Mouse (Mus musculus): ENCODE measurements around the gene Aqp2. TPM values are rescaled to one million over a fixed set of nuclear protein-coding genes. Genes with fewer than 3 reads are reported as not detected.
A peak's percentile ranks its signal among the peaks of the same experiment; 100 is the strongest.

The Aqp2 gene
- polyA plus RNA-seq, 1 experiment: 0.47 TPM

GRCm38 (mm10) chr15:99596056-99596687 is 17.3 kb downstream of the Aqp2 start:
- Histone ChIP-seq H3K27me3 (ENCODE audit: control insufficient read depth, insufficient read depth, low read length) (peaks cover 5% of the 10 kb centered on the region), H3K4me3 (ENCODE audit: control insufficient read depth, insufficient read depth, low read length) (no peak overlapping the region), H3K36me3 (ENCODE audit: control insufficient read depth, insufficient read depth, low read length) (no peaks in the 10 kb centered on the region), H3K4me1 (replicated peaks; ENCODE audit: control insufficient read depth, insufficient read depth, low read length) (no peaks in the 10 kb centered on the region), H3K27ac (ENCODE audit: control insufficient read depth, insufficient read depth, low read length) (no peak overlapping the region)
- TF ChIP-seq POLR2A (IDR thresholded peaks at IDR 0.05; ENCODE audit: control insufficient read depth, extremely low read depth, insufficient read depth, low read length, poor library complexity) (no peak), CTCF (IDR thresholded peaks at IDR 0.05; ENCODE audit: borderline replicate concordance, control insufficient read depth, extremely low read depth, insufficient read depth, low read length, poor library complexity) (peak; percentile 97)
- WGBS: under 1% methylated on average over 7 of the region's 7 CpGs
- peak; percentile 65 for DNase-seq

DNA sequence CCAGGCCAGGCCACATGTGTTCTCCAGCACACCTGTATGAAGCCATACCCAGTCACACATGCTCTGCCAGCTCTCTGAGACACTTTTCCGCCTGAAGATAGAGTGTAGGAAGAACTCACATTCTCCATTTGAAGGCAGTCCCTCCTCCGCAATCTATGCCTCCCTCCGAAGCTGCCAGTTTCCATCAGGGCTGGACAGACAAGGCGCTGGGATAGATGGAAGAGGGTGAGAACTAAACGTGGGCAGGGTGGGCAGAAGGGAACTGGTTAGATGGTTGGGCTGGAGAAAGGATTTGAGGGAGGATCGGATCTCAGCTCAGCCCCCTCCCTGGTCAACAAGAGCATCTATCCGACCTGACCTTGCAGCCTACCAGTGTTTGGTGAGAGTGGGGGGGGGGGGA is 18.0 kb downstream of the Aqp2 start:
- no peak overlapping the region for H3K4me3 ChIP-seq (ENCODE audit: control insufficient read depth, insufficient read depth, low read length)
- H3K4me1 ChIP-seq (replicated peaks; ENCODE audit: control insufficient read depth, insufficient read depth, low read length): no peaks in the 10 kb centered on the region
- 65% methylated on average over 7 of the region's 7 CpGs for WGBS
- no peak overlapping the region for H3K27ac ChIP-seq (ENCODE audit: control insufficient read depth, insufficient read depth, low read length)
- no peak for TF ChIP-seq CTCF (IDR thresholded peaks at IDR 0.05; ENCODE audit: borderline replicate concordance, control insufficient read depth, extremely low read depth, insufficient read depth, low read length, poor library complexity)
- no peak for TF ChIP-seq POLR2A (IDR thresholded peaks at IDR 0.05; ENCODE audit: control insufficient read depth, extremely low read depth, insufficient read depth, low read length, poor library complexity)
- H3K27me3 ChIP-seq (ENCODE audit: control insufficient read depth, insufficient read depth, low read length): no peaks in the 10 kb centered on the region; the same call in 1 of the 2 replicates
- no peaks in the 10 kb centered on the region for H3K36me3 ChIP-seq (ENCODE audit: control insufficient read depth, insufficient read depth, low read length)
- DNase-seq: no peak

DNA sequence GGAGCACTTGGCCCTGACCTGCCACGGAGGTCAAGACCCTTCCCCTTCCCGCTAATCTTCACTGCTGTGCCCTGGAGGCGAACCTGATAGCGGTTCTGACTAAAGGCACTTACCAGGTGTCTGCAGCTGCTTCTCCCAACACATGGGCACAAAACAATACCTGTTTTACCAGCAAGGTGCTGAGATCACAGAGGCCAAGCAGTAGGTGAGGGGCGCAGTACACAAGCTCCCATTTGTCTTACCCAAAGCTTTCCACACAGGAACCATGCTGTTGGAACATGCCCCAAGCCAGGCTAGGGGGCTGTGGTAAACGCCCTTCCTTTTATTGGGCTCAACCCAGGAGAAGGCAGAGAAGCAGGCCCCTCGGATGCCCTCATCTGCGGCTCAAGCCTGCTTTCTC is 18.7 kb downstream of the Aqp2 start:
- Histone ChIP-seq H3K27ac (ENCODE audit: control insufficient read depth, insufficient read depth, low read length) (no peak overlapping the region), H3K36me3 (ENCODE audit: control insufficient read depth, insufficient read depth, low read length) (no peaks in the 10 kb centered on the region), H3K4me3 (ENCODE audit: control insufficient read depth, insufficient read depth, low read length) (no peak overlapping the region), H3K4me1 (replicated peaks; ENCODE audit: control insufficient read depth, insufficient read depth, low read length) (no peaks in the 10 kb centered on the region), H3K27me3 (ENCODE audit: control insufficient read depth, insufficient read depth, low read length) (no peaks in the 10 kb centered on the region; the same call in 1 of the 2 replicates)
- WGBS: 70% methylated on average over 8 of the region's 8 CpGs
- TF ChIP-seq CTCF (IDR thresholded peaks at IDR 0.05; ENCODE audit: borderline replicate concordance, control insufficient read depth, extremely low read depth, insufficient read depth, low read length, poor library complexity) (no peak), POLR2A (IDR thresholded peaks at IDR 0.05; ENCODE audit: control insufficient read depth, extremely low read depth, insufficient read depth, low read length, poor library complexity) (no peak)
- DNase-seq: no peak

- Histone ChIP-seq H3K27ac (ENCODE audit: control insufficient read depth, insufficient read depth, low read length) (no peak overlapping the region), H3K4me3 (ENCODE audit: control insufficient read depth, insufficient read depth, low read length) (no peak overlapping the region), H3K4me1 (replicated peaks; ENCODE audit: control insufficient read depth, insufficient read depth, low read length) (no peaks in the 10 kb centered on the region), H3K36me3 (ENCODE audit: control insufficient read depth, insufficient read depth, low read length) (no peaks in the 10 kb centered on the region), H3K27me3 (ENCODE audit: control insufficient read depth, insufficient read depth, low read length) (no peaks in the 10 kb centered on the region; the same call in 1 of the 2 replicates)
- no peak for DNase-seq
- 73% methylated on average over 17 of the region's 17 CpGs for WGBS
- no peak for TF ChIP-seq POLR2A (IDR thresholded peaks at IDR 0.05; ENCODE audit: control insufficient read depth, extremely low read depth, insufficient read depth, low read length, poor library complexity)
- no peak for TF ChIP-seq CTCF (IDR thresholded peaks at IDR 0.05; ENCODE audit: borderline replicate concordance, control insufficient read depth, extremely low read depth, insufficient read depth, low read length, poor library complexity)
These were observed 20.6 kb downstream of the Aqp2 start for GRCm38 (mm10) chr15:99599245-99600070.

GRCm38 (mm10) chr15:99600986-99601822 is 22.3 kb downstream of the Aqp2 start, which contains the start of gene Aqp6:
Aqp6 (plus strand) TSS chr15:99601400.
- H3K4me1 ChIP-seq (replicated peaks; ENCODE audit: control insufficient read depth, insufficient read depth, low read length): no peaks in the 10 kb centered on the region
- DNase-seq: no peak
- no peaks in the 10 kb centered on the region; the same call in 1 of the 2 replicates for H3K27me3 ChIP-seq (ENCODE audit: control insufficient read depth, insufficient read depth, low read length)
- no peaks in the 10 kb centered on the region for H3K36me3 ChIP-seq (ENCODE audit: control insufficient read depth, insufficient read depth, low read length)
- 79% methylated on average over 22 of the region's 22 CpGs for WGBS
- H3K4me3 ChIP-seq (ENCODE audit: control insufficient read depth, insufficient read depth, low read length): no peak within 1 kb of the TSS
- no peak for TF ChIP-seq CTCF (IDR thresholded peaks at IDR 0.05; ENCODE audit: borderline replicate concordance, control insufficient read depth, extremely low read depth, insufficient read depth, low read length, poor library complexity)
- no peak for TF ChIP-seq POLR2A (IDR thresholded peaks at IDR 0.05; ENCODE audit: control insufficient read depth, extremely low read depth, insufficient read depth, low read length, poor library complexity)
- no peak within 1 kb of the TSS for H3K27ac ChIP-seq (ENCODE audit: control insufficient read depth, insufficient read depth, low read length)

GRCm38 (mm10) chr15:99601823-99602120 is 22.9 kb downstream of the Aqp2 start:
- Histone ChIP-seq H3K27ac (ENCODE audit: control insufficient read depth, insufficient read depth, low read length) (no peak overlapping the region), H3K4me3 (ENCODE audit: control insufficient read depth, insufficient read depth, low read length) (no peak overlapping the region), H3K27me3 (ENCODE audit: control insufficient read depth, insufficient read depth, low read length) (no peaks in the 10 kb centered on the region; the same call in 1 of the 2 replicates), H3K36me3 (ENCODE audit: control insufficient read depth, insufficient read depth, low read length) (no peaks in the 10 kb centered on the region), H3K4me1 (replicated peaks; ENCODE audit: control insufficient read depth, insufficient read depth, low read length) (no peaks in the 10 kb centered on the region)
- TF ChIP-seq POLR2A (IDR thresholded peaks at IDR 0.05; ENCODE audit: control insufficient read depth, extremely low read depth, insufficient read depth, low read length, poor library complexity) (no peak), CTCF (IDR thresholded peaks at IDR 0.05; ENCODE audit: borderline replicate concordance, control insufficient read depth, extremely low read depth, insufficient read depth, low read length, poor library complexity) (no peak)
- WGBS: 76% methylated on average over 5 of the region's 5 CpGs
- no peak for DNase-seq
